Mouse (Mus musculus) stomach, postnatal 0 days (tissue): ENCODE data around the gene Gm21119.
"Not testable (repeated sequence)": the region's sequence is repeated elsewhere in the genome, so short reads cannot be mapped to it uniquely, and the experiment has no call there.

Experiments used
- CTCF ChIP-seq: IDR thresholded peaks from 2 replicates; pipeline ENCODE4 v1.5.1; 2016; ENCODE audit warnings: antibody characterized with exemption, low read depth, mild to moderate bottlenecking, moderate library complexity
- EP300 ChIP-seq: optimal IDR thresholded peaks from 2 replicates; pipeline ENCODE3; 2016; ENCODE audit warnings: antibody characterized with exemption

- TF ChIP-seq CTCF, EP300: not testable (repeated sequence)
Measured at GRCm38 (mm10) chr8:20598300-20599170, 16.2 kb upstream of the Gm21119 start.
